Mouse (Mus musculus): ENCODE measurements at regions not wholly inside any gene's neighbourhood (a gene's known extent, or its start where the extent isn't known, plus 50 kb on each side); places are given as distances from the start of the nearest gene placed in this dataset.

GRCm38 (mm10) chr11:37478970-37479482, 243.3 kb upstream of the Tenm2 start:
- no peak overlapping the region for H3K4me2 ChIP-seq (ENCODE audit: low read depth)
- H3ac ChIP-seq (ENCODE audit: control insufficient read depth, insufficient read length): no peak overlapping the region
- H3K27me3 ChIP-seq (ENCODE audit: control insufficient read depth, insufficient read depth, insufficient read length): no peaks in the 10 kb centered on the region
- no peaks in the 10 kb centered on the region for H3K79me2 ChIP-seq (ENCODE audit: control insufficient read depth, insufficient read depth)
- no peaks in the 10 kb centered on the region for H3K36me3 ChIP-seq (ENCODE audit: control insufficient read depth, insufficient read depth)
- TF ChIP-seq CEBPB (IDR thresholded peaks at IDR 0.05; ENCODE audit: insufficient read depth, poor library complexity, severe bottlenecking): no peak
- TF ChIP-seq TCF3 (IDR thresholded peaks at IDR 0.05; ENCODE audit: insufficient read length, low read depth): no peak
- no peak for TF ChIP-seq TCF12 (IDR thresholded peaks at IDR 0.05; ENCODE audit: insufficient read depth, poor library complexity, severe bottlenecking)
- no peak for TF ChIP-seq MYOG (IDR thresholded peaks at IDR 0.05; ENCODE audit: control insufficient read depth in 1 of 3, insufficient read depth in 1 of 3, insufficient read length in 2 of 3, low read depth in 2 of 3)
- TF ChIP-seq REST (IDR thresholded peaks at IDR 0.05; ENCODE audit: insufficient read depth, insufficient read length): no peak
- TF ChIP-seq SRF (IDR thresholded peaks at IDR 0.05; ENCODE audit: control insufficient read depth, insufficient read length, low read depth): no peak
- TF ChIP-seq POLR2A (IDR thresholded peaks at IDR 0.05; ENCODE audit: insufficient read length, low read depth): no peak
- no peak for TF ChIP-seq E2F4 (IDR thresholded peaks at IDR 0.05; ENCODE audit: insufficient read depth)
- no peak for TF ChIP-seq USF1 (IDR thresholded peaks at IDR 0.05; ENCODE audit: low read depth)
- TF ChIP-seq MAX (IDR thresholded peaks at IDR 0.05; ENCODE audit: low read depth): no peak
- TF ChIP-seq MYOD1 (IDR thresholded peaks at IDR 0.05; ENCODE audit: control insufficient read depth in 1 of 3, insufficient read length in 2 of 3, low read depth in 2 of 3): no peak
- TF ChIP-seq POLR2AphosphoS2 (IDR thresholded peaks at IDR 0.05; ENCODE audit: insufficient read length, low read depth): no peak
- H3K4me3 ChIP-seq: no peak overlapping the region

DNA sequence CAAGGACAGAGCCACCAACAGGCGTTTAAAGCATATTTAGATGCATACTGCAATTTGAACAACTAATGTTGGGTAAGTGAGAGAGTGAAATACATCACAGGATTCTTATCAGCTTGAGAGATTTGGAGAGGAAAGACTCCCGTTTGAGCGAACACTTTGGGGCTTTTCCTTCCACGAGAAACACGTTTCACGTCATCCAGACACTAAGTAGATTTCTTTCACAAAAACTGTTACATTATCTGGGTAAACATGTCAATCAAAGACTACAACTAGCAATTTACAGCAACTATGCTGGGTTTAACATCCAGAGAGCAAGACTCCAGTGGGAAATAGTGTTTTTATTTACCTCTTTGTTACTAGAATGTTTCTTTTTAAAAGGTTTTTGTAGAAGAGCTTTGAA, 238.3 kb upstream of the Tenm2 start:
- Histone ChIP-seq H3K4me2 (ENCODE audit: low read depth) (no peak overlapping the region), H3K36me3 (ENCODE audit: control insufficient read depth, insufficient read depth) (no peaks in the 10 kb centered on the region), H3ac (ENCODE audit: control insufficient read depth, insufficient read length) (no peak overlapping the region), H3K4me3 (no peak overlapping the region), H3K27me3 (ENCODE audit: control insufficient read depth, insufficient read depth, insufficient read length) (no peaks in the 10 kb centered on the region), H3K79me2 (ENCODE audit: control insufficient read depth, insufficient read depth) (no peaks in the 10 kb centered on the region)
- TF ChIP-seq USF1 (IDR thresholded peaks at IDR 0.05; ENCODE audit: low read depth) (no peak), TCF12 (IDR thresholded peaks at IDR 0.05; ENCODE audit: insufficient read depth, poor library complexity, severe bottlenecking) (no peak), POLR2A (IDR thresholded peaks at IDR 0.05; ENCODE audit: insufficient read length, low read depth) (no peak), MYOD1 (IDR thresholded peaks at IDR 0.05; ENCODE audit: control insufficient read depth in 1 of 3, insufficient read length in 2 of 3, low read depth in 2 of 3) (no peak), MYOG (IDR thresholded peaks at IDR 0.05; ENCODE audit: control insufficient read depth in 1 of 3, insufficient read depth in 1 of 3, insufficient read length in 2 of 3, low read depth in 2 of 3) (no peak), CEBPB (IDR thresholded peaks at IDR 0.05; ENCODE audit: insufficient read depth, poor library complexity, severe bottlenecking) (no peak), E2F4 (IDR thresholded peaks at IDR 0.05; ENCODE audit: insufficient read depth) (no peak)

GRCm38 (mm10) chr11:37463658-37464420, 228.1 kb upstream of the Tenm2 start:
- Histone ChIP-seq H3K27me3 (ENCODE audit: control insufficient read depth, insufficient read depth, insufficient read length) (no peaks in the 10 kb centered on the region), H3K36me3 (ENCODE audit: control insufficient read depth, insufficient read depth) (no peaks in the 10 kb centered on the region), H3K79me2 (ENCODE audit: control insufficient read depth, insufficient read depth) (no peaks in the 10 kb centered on the region), H3K4me2 (ENCODE audit: low read depth) (no peak overlapping the region), H3K4me3 (no peak overlapping the region), H3ac (ENCODE audit: control insufficient read depth, insufficient read length) (no peak overlapping the region)
- TF ChIP-seq USF1 (IDR thresholded peaks at IDR 0.05; ENCODE audit: low read depth) (no peak), TCF3 (IDR thresholded peaks at IDR 0.05; ENCODE audit: insufficient read length, low read depth) (no peak), MAX (IDR thresholded peaks at IDR 0.05; ENCODE audit: low read depth) (no peak), TCF12 (IDR thresholded peaks at IDR 0.05; ENCODE audit: insufficient read depth, poor library complexity, severe bottlenecking) (no peak), MYOG (IDR thresholded peaks at IDR 0.05; ENCODE audit: control insufficient read depth in 1 of 3, insufficient read depth in 1 of 3, insufficient read length in 2 of 3, low read depth in 2 of 3) (no peak), REST (IDR thresholded peaks at IDR 0.05; ENCODE audit: insufficient read depth, insufficient read length) (no peak), SRF (IDR thresholded peaks at IDR 0.05; ENCODE audit: control insufficient read depth, insufficient read length, low read depth) (no peak), POLR2A (IDR thresholded peaks at IDR 0.05; ENCODE audit: insufficient read length, low read depth) (no peak), POLR2AphosphoS2 (IDR thresholded peaks at IDR 0.05; ENCODE audit: insufficient read length, low read depth) (no peak), E2F4 (IDR thresholded peaks at IDR 0.05; ENCODE audit: insufficient read depth) (no peak), MYOD1 (IDR thresholded peaks at IDR 0.05; ENCODE audit: control insufficient read depth in 1 of 3, insufficient read length in 2 of 3, low read depth in 2 of 3) (no peak), CEBPB (IDR thresholded peaks at IDR 0.05; ENCODE audit: insufficient read depth, poor library complexity, severe bottlenecking) (no peak)

DNA sequence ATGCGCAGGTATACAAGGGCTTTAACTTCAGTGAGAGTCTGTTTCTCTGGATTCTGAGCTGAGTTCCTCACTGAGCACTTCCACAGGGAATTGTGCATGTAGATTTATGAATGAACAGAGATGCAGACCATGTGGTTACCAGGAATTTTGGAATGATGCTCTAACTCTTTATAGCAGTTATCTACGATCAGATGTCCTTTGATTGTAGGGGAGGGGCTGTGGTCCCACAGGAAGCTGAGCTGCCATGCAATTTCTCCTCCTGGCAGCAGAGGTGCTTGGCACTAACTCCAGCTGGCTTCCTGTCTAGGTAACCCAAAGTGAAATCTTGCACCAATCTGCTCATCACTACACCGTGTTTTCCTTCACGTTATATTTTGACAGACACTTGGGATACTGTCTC, 226.6 kb upstream of the Tenm2 start:
- Histone ChIP-seq H3K79me2 (ENCODE audit: control insufficient read depth, insufficient read depth) (no peaks in the 10 kb centered on the region), H3K4me2 (ENCODE audit: low read depth) (no peak overlapping the region), H3K4me3 (no peak overlapping the region), H3K27me3 (ENCODE audit: control insufficient read depth, insufficient read depth, insufficient read length) (no peaks in the 10 kb centered on the region), H3K36me3 (ENCODE audit: control insufficient read depth, insufficient read depth) (no peaks in the 10 kb centered on the region), H3ac (ENCODE audit: control insufficient read depth, insufficient read length) (no peak overlapping the region)
- TF ChIP-seq TCF3 (IDR thresholded peaks at IDR 0.05; ENCODE audit: insufficient read length, low read depth) (no peak), MYOG (IDR thresholded peaks at IDR 0.05; ENCODE audit: control insufficient read depth in 1 of 3, insufficient read depth in 1 of 3, insufficient read length in 2 of 3, low read depth in 2 of 3) (no peak), SRF (IDR thresholded peaks at IDR 0.05; ENCODE audit: control insufficient read depth, insufficient read length, low read depth) (no peak), TCF12 (IDR thresholded peaks at IDR 0.05; ENCODE audit: insufficient read depth, poor library complexity, severe bottlenecking) (no peak), USF1 (IDR thresholded peaks at IDR 0.05; ENCODE audit: low read depth) (no peak), MAX (IDR thresholded peaks at IDR 0.05; ENCODE audit: low read depth) (no peak), E2F4 (IDR thresholded peaks at IDR 0.05; ENCODE audit: insufficient read depth) (no peak), POLR2A (IDR thresholded peaks at IDR 0.05; ENCODE audit: insufficient read length, low read depth) (no peak), CEBPB (IDR thresholded peaks at IDR 0.05; ENCODE audit: insufficient read depth, poor library complexity, severe bottlenecking) (no peak), MYOD1 (IDR thresholded peaks at IDR 0.05; ENCODE audit: control insufficient read depth in 1 of 3, insufficient read length in 2 of 3, low read depth in 2 of 3) (no peak), POLR2AphosphoS2 (IDR thresholded peaks at IDR 0.05; ENCODE audit: insufficient read length, low read depth) (no peak), REST (IDR thresholded peaks at IDR 0.05; ENCODE audit: insufficient read depth, insufficient read length) (no peak)
